Mouse (Mus musculus) lung, embryonic 14.5 days (tissue): ENCODE measurements around the gene Atp8b3. TPM values are rescaled to one million over a fixed set of nuclear protein-coding genes. Genes with fewer than 3 reads are reported as not detected.

ENCODE experiments used
- ATAC-seq: fragments of 200-750 bp; cut with Nextera tagmentation; 2 replicates; pipeline ENCODE4 v1.8.0; 2017; ENCODE audit warnings: mild to moderate bottlenecking, moderate TSS enrichment, moderate library complexity; ENCODE audit not compliant: insufficient read depth
- DNase-seq: peaks from one replicate; pipeline ENCODE4 v3.0.0-alpha.2; 2015
- H3K27ac ChIP-seq: fragments of 300-500 bp; sonication (generic); 2 replicates; pipeline ENCODE4 v1.5.1; 2014; ENCODE audit warnings: low read depth, mild to moderate bottlenecking, moderate library complexity
- H3K27me3 ChIP-seq: fragments of 300-500 bp; sonication (generic); 2 replicates; pipeline ENCODE4 v1.6.1; 2014; ENCODE audit warnings: low read length, control low read depth; ENCODE audit not compliant: insufficient read depth
- H3K36me3 ChIP-seq: fragments of 300-500 bp; sonication (generic); 2 replicates; pipeline ENCODE4 v1.6.1; 2014; ENCODE audit warnings: control low read depth; ENCODE audit not compliant: insufficient read depth
- H3K4me1 ChIP-seq: fragments of 300-500 bp; sonication (generic); 2 replicates; pipeline ENCODE4 v1.6.1; 2014; ENCODE audit warnings: antibody characterized with exemption, control low read depth; ENCODE audit not compliant: insufficient read depth
- H3K4me2 ChIP-seq: fragments of 300-500 bp; sonication (generic); 2 replicates; pipeline ENCODE4 v1.6.1; 2014; ENCODE audit warnings: mild to moderate bottlenecking
- H3K4me3 ChIP-seq: fragments of 300-500 bp; sonication (generic); 2 replicates; pipeline ENCODE4 v1.5.1; 2014; ENCODE audit warnings: low read depth, low read length
- H3K9ac ChIP-seq: fragments of 300-500 bp; sonication (generic); 2 replicates; pipeline ENCODE4 v1.6.1; 2014
- H3K9me3 ChIP-seq: fragments of 300-500 bp; sonication (generic); 2 replicates; pipeline ENCODE4 v1.6.1; 2016; ENCODE audit warnings: low read depth, low read length, control low read depth
- CTCF ChIP-seq: IDR thresholded peaks from 2 replicates; pipeline ENCODE4 v1.5.1; 2016; ENCODE audit warnings: antibody characterized with exemption, low read depth
- WGBS: fragments of 180-500 bp; shearing (Covaris S2); extraction: QIAGEN DNeasy Blood & Tissue Kit; methylation state at CpG from one replicate; pipeline ENCODE4 v1.1.7; 2014; 5-methylcytosine and 5-hydroxymethylcytosine counted together
- polyA plus RNA-seq: library from polyadenylated mRNA; unstranded; fragments of >200 nt; fragmentation: Nextera tagmentation; extraction: Ambion mirVana; gene quantifications from 2 replicates; pipeline ENCODE4 v1.2.1, GENCODE M21; 2014

Gene Atp8b3
- polyA plus RNA-seq = 0.09 and 0.14 TPM in 2 replicates

DNA sequence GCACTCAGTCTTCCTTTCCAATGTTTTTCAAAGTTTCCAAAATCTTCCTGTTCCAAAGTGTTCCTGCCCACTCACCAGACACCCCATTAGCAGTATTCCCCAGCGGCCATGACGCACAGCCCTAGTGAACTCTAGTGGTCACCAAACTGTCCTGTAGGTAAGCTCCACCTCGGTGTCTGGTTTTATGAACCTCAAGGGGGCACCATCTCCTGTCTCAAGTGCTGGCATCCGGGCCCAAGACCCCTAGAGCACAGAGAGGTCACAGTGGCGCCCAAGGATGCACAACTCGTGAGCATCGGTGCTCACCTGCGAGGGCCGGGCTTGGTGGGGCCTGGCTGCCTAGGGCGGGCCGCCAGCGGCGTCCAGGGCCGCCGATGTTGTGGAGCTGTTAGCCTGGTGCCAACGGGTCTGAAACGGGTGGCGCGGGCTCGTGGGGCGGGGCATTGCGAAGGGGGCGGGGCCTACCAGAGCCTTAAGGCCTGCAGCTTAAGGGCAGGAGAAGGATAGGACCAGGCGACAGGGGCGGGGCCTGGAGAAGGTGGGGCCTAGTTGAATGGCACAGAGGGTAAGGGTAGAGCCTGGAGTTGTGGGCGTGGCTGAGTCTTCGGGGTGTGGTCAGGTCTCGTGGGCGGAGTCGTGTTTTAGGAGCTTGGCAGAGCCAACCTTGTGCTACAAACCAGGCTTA lies at the start of gene Atp8b3:
Gene Atp8b3 (minus strand): TSS at position 415 of the 685 bp plus-strand sequence.
- Histone ChIP-seq H3K4me2 (peak within 1 kb of the TSS; percentile 56), H3K27me3 (peaks cover 15% of the 10 kb centered on the region; the same call in 1 of the 2 replicates), H3K9me3 (no peaks in the 10 kb centered on the region), H3K9ac (peak within 1 kb of the TSS; percentile 32; the same call in 1 of the 2 replicates), H3K4me3 (peak within 1 kb of the TSS; percentile 32), H3K27ac (no peak within 1 kb of the TSS), H3K4me1 (peaks cover 4% of the 10 kb centered on the region; the same call in 1 of the 2 replicates), H3K36me3 (peaks cover 29% of the 10 kb centered on the region)
- DNase-seq = peak; percentile 87
- TF ChIP-seq CTCF = peak; percentile 50
- WGBS = 3% methylated on average over 30 of the region's 30 CpGs
- ATAC-seq = peak; percentile 87

DNA sequence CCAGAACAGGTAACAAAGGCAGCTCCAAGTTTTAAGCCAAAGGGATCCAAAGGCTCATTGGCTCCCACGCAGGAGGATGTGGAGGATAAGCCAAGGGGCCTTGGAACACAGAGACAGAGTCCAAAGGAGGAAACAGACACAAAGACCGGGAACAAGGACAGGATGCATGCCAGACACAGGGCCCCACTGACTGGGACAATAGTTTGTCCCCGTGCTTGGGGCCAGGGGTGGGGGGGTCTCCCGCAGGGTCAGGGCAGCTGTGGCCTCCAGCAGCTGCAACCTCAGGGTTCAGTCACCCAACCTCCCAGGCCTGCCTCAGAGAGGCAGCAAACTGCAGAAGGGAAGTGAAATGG lies 48.4 kb upstream of the Atp8b3 start:
- Histone ChIP-seq H3K36me3 (peaks cover 39% of the 10 kb centered on the region), H3K27me3 (no peaks in the 10 kb centered on the region), H3K4me3 (peak overlapping the region; percentile 16), H3K4me1 (peaks cover 5% of the 10 kb centered on the region; the same call in 1 of the 2 replicates), H3K9ac (peak overlapping the region; percentile 40), H3K9me3 (no peaks in the 10 kb centered on the region), H3K4me2 (peak overlapping the region; percentile 49), H3K27ac (peak overlapping the region; percentile 82)
- no peak for ATAC-seq
- 49% methylated on average over 4 of the region's 4 CpGs for WGBS
- DNase-seq = peak; percentile 65
- no peak for TF ChIP-seq CTCF

DNA sequence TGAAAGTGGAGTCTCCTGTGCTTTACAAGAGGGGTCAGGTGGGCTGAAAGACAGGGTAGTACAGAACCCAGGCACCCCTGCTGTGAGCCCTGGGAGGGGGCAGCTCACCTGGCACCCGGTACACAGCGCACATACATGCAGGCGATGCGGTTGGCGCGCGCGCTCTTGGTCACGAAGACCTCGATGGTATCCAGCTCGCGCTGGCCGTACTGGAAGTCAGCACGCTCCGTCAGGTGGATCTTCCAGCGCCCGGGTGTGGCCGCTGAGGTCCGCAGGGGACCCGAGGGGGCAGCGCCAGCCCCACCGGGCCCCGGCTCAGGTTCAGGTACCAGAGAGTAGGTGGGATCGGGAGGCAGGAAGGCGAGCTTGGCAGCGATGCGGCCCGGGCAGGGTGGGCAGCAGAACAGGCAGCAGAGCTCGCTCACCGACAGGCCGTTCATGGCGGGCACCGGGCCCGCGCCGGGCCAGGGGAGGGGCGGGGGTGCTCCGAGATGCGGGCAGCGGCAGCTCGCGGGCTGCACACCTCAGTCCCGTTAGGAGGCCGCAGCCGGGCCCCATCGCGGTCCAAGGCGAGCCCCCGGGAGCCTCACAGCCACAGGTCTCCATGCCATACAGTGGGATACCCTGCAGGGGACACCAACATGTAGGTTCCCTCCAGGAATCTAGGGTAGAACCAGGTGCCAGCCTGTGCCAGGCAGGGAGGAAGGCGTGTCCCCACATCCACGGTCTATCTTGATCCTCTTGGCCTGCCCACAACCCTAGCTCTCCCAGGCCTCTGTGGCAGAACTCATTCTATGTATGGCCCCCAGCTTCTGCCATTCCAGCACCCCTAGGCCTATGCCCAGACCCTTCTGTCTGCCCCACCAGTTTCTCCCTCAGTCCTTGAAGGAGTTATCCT lies 47.7 kb upstream of the Atp8b3 start:
- H3K27me3 ChIP-seq = no peaks in the 10 kb centered on the region

DNA sequence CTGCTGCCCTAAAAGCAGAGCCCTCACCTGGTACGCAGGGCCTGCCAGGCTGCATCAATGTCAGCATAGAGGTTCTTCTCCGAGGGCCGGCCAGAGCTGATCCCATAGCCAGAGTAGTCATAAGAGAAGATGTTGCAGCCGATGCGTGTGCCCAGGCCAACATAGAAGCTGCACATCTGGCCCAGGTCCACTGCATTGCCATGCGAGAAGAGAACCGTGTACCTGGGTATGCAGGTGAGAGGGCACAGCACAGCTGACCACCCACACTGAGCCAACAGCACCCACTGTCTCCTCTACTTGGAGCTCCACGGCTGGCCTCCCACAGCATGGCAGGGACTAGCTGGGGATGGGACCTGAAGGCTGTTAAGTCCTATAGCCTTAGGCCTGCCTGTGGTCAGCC lies 46.7 kb upstream of the Atp8b3 start:
- peak overlapping the region; percentile 49 for H3K4me2 ChIP-seq
- DNase-seq = no peak
- no peak for ATAC-seq
- H3K9me3 ChIP-seq = no peaks in the 10 kb centered on the region
- no peaks in the 10 kb centered on the region for H3K27me3 ChIP-seq
- no peak overlapping the region for H3K9ac ChIP-seq
- H3K4me3 ChIP-seq = peak overlapping the region; percentile 9; the same call in 1 of the 2 replicates
- H3K4me1 ChIP-seq = peaks cover 5% of the 10 kb centered on the region; the same call in 1 of the 2 replicates
- no peak for TF ChIP-seq CTCF
- peaks cover 40% of the 10 kb centered on the region for H3K36me3 ChIP-seq
- no peak overlapping the region for H3K27ac ChIP-seq
- WGBS = 90% methylated on average over 8 of the region's 8 CpGs

More for the DNA sequence above, 47.7 kb upstream of the Atp8b3 start:
- WGBS = 92% methylated on average over 48 of the region's 51 CpGs
- no peak for TF ChIP-seq CTCF
- H3K9me3 ChIP-seq = no peaks in the 10 kb centered on the region
- H3K4me3 ChIP-seq = peak overlapping the region; percentile 16
- H3K4me1 ChIP-seq = peaks cover 5% of the 10 kb centered on the region; the same call in 1 of the 2 replicates
- ATAC-seq (no peak), DNase-seq (no peak)
- H3K36me3 ChIP-seq = peaks cover 40% of the 10 kb centered on the region
- H3K9ac ChIP-seq = peak overlapping the region; percentile 40
- peak overlapping the region; percentile 82 for H3K27ac ChIP-seq
- peak overlapping the region; percentile 49 for H3K4me2 ChIP-seq

DNA sequence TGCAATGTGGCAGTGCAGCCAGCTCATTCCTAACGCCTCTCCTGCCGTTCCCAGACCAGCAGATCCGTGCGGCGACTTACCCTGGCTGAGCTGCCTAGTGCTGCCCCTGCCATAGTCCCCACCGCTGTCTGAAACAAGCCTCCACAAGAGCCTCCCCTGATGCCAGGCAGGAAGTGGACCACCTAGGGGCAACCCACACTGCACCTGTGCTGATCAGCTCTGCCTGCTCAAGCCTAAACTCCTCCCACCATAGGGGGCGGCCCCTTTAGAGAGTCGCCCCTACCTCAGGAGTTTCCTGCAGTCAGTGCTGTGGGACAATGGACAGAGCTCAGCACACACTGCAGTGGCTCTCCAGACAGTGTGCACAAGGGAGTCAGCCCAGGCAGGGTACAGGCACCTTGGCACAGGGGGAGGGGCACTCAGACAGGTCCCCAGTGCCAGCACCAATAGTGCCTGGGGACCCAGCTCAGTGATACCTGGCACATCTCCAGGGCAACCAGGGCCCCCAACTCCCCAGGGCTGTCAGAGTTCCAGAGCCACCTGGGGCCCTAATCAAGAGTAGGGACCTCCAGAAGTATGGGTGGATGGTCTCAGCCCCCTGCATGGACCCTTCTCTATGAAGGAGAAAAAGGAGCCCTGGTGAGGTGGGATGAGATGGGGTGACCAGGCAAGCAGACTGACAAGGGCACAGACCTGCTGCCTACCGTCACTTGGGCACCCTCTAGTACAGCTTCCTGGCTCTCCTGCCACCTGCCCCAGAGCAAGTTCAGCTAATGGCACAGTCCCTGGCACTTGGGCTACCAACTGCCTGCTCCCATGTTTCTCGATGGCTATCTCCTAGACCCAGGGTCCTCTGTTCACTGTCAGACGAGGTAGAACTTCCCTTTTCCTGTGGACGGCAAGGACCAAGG lies 46.0 kb upstream of the Atp8b3 start:
- Histone ChIP-seq H3K27ac (no peak overlapping the region), H3K27me3 (no peaks in the 10 kb centered on the region), H3K4me3 (peak overlapping the region; percentile 9; the same call in 1 of the 2 replicates), H3K9me3 (no peaks in the 10 kb centered on the region), H3K4me1 (peaks cover 5% of the 10 kb centered on the region; the same call in 1 of the 2 replicates), H3K4me2 (peak overlapping the region; percentile 49), H3K36me3 (peaks cover 40% of the 10 kb centered on the region), H3K9ac (no peak overlapping the region)
- 68% methylated on average over 12 of the region's 12 CpGs for WGBS
- ATAC-seq (no peak), DNase-seq (no peak)
- no peak for TF ChIP-seq CTCF

DNA sequence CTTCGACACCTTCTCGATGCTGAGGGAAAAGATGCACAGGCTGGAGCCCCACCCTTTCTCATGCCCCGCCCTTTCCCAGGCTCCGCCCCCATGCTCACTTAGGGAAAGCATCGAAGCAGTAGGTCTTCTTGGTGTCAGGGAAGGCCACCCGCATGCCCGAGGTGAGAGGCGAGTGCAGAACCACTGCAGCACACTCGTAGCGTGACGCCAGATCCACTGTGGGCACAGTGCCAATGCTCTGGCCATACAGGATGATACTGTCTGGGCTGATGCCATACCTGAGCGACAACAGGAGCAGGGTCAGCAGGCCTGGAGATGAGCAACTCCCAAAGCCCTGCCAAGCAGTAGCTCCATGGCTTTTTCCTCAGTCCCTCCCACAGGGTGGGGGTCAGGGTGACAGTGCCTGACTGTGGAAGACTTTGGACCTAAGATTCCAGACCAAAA lies 45.1 kb upstream of the Atp8b3 start:
- H3K4me3 ChIP-seq = no peak overlapping the region
- ATAC-seq = no peak
- no peaks in the 10 kb centered on the region for H3K27me3 ChIP-seq
- no peak for TF ChIP-seq CTCF
- H3K36me3 ChIP-seq = peaks cover 40% of the 10 kb centered on the region
- WGBS = 51% methylated on average over 12 of the region's 12 CpGs
- H3K4me2 ChIP-seq = no peak overlapping the region
- H3K27ac ChIP-seq = no peak overlapping the region
- peaks cover 2% of the 10 kb centered on the region; the same call in 1 of the 2 replicates for H3K4me1 ChIP-seq
- no peaks in the 10 kb centered on the region for H3K9me3 ChIP-seq
- no peak overlapping the region for H3K9ac ChIP-seq
- no peak for DNase-seq
